Mouse (Mus musculus): Measurements from ENCODE around the gene Atxn1. TPM values are rescaled to one million over a fixed set of nuclear protein-coding genes. Genes with fewer than 3 reads are reported as not detected.

Atxn1 gene
- polyA plus RNA-seq, 1 experiment from 2014 or later = 8.5 TPM

GRCm38 (mm10) chr13:45827046-45827596, 137.7 kb downstream of the Atxn1 start:
- Histone ChIP-seq H3K9ac (no peak overlapping the region), H3K4me1 (no peaks in the 10 kb centered on the region), H3K36me3 (no peaks in the 10 kb centered on the region), H3K4me3 (replicated peaks) (no peak overlapping the region), H3K4me2 (no peak overlapping the region), H3K27ac (no peak overlapping the region), H3K9me3 (no peaks in the 10 kb centered on the region), H3K27me3 (replicated peaks) (no peaks in the 10 kb centered on the region)
- 81% methylated on average over 8 of the region's 8 CpGs for WGBS
- no peak for ATAC-seq (ENCODE audit: insufficient read depth, low FRiP score, low read depth)

DNA sequence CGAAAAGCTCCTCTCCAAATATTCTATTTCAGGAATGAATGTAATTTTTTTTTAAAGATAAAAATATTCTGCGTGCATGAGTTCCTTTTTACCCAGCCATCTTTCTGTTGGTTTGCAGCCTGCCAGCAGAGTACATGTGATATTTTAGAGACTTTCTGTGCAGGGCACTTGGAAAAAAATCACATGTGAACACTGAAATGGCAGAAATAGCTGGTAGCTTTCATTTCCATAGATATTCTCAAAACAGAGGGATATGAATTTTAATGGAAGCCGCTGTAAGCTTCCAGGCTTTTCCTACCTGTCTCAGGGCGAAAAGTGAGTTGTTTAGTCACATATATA, 142.3 kb downstream of the Atxn1 start:
- Histone ChIP-seq H3K27me3 (replicated peaks) (no peaks in the 10 kb centered on the region), H3K4me3 (replicated peaks) (no peak overlapping the region), H3K4me1 (no peaks in the 10 kb centered on the region), H3K9ac (no peak overlapping the region), H3K27ac (no peak overlapping the region), H3K4me2 (no peak overlapping the region), H3K9me3 (no peaks in the 10 kb centered on the region), H3K36me3 (no peaks in the 10 kb centered on the region)
- ATAC-seq (ENCODE audit: insufficient read depth, low FRiP score, low read depth) = no peak
- WGBS = 89% methylated on average over 4 of the region's 4 CpGs

DNA sequence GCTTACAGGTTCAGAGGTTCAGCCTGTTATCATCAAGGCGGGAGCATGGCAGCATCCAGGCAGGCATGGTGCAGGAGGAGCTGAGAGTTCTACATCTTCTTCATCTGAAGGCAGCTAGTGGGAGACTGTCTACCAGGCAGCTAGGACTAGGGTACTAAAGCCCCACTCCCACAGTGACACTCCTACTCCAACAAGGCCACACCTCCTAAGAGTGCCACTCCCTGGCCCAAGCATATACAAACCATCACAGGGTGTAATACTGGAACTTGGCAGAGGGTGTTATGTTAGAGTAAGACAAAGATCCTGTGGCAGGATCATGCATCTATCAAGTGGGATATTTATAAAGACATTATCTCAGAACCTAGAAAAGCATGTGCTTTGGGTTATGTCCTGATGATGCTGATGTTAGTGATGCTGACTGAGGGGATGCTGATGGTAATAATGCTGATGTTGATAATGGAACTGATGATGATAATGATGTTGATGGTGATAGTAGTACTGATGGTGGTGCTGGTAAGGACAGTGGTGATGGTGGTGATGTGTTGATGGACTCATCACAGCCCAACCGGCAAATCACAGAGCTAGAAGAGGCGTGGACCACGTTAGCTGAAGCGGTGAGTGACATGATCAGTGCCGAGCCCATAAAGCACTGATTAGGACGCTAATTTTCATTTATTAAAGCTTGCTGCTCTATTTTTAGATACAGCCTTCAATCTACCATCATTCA, 142.9 kb downstream of the Atxn1 start:
- H3K4me3 ChIP-seq (replicated peaks) = no peak overlapping the region
- no peak overlapping the region for H3K4me2 ChIP-seq
- 88% methylated on average over 7 of the region's 7 CpGs for whole genome bisulfite sequencing
- H3K27me3 ChIP-seq (replicated peaks) = no peaks in the 10 kb centered on the region
- H3K9me3 ChIP-seq = no peaks in the 10 kb centered on the region
- no peaks in the 10 kb centered on the region for H3K4me1 ChIP-seq
- H3K9ac ChIP-seq = no peak overlapping the region
- H3K27ac ChIP-seq = no peak overlapping the region
- H3K36me3 ChIP-seq = no peaks in the 10 kb centered on the region
- no peak for ATAC-seq (ENCODE audit: insufficient read depth, low FRiP score, low read depth)

GRCm38 (mm10) chr13:45820473-45821230, 144.2 kb downstream of the Atxn1 start:
- H3K4me3 ChIP-seq (replicated peaks) = no peak overlapping the region
- WGBS = 42% methylated on average over 15 of the region's 15 CpGs
- ATAC-seq (ENCODE audit: insufficient read depth, low FRiP score, low read depth) = 0 out of 2 replicates have a peak, but pooled peaks have one; percentile 35

DNA sequence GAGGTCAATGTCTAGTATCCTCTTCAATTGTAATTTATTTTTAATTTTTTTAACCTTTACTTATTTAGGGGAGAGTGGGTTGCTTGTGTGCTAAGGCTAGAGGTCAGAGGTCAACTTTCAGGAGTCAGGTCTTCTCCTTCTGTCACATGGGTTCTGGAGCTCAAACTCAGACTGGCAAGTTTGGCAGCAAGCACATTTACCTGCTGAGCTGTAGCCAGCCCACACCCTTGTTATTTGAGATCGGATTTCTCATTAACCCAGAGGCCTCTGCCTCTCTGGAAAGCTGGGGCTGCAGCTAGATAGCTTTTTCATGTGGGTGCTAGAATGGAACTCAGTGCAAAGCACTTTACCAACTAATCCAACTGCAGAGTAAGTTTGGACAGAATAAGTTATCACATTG, 148.1 kb downstream of the Atxn1 start:
- Histone ChIP-seq H3K36me3 (no peaks in the 10 kb centered on the region), H3K27me3 (replicated peaks) (no peaks in the 10 kb centered on the region), H3K27ac (no peak overlapping the region), H3K4me3 (replicated peaks) (no peak overlapping the region), H3K4me1 (no peaks in the 10 kb centered on the region), H3K4me2 (no peak overlapping the region), H3K9me3 (no peaks in the 10 kb centered on the region), H3K9ac (no peak overlapping the region)
- ATAC-seq (ENCODE audit: insufficient read depth, low FRiP score, low read depth) = no peak
- WGBS = 48% methylated on average over 1 of the region's 1 CpGs

More at GRCm38 (mm10) chr13:45820473-45821230, 144.2 kb downstream of the Atxn1 start:
- H3K4me1 ChIP-seq = no peaks in the 10 kb centered on the region
- no peaks in the 10 kb centered on the region for H3K9me3 ChIP-seq
- H3K36me3 ChIP-seq = no peaks in the 10 kb centered on the region
- no peak overlapping the region for H3K4me2 ChIP-seq
- H3K27ac ChIP-seq = no peak overlapping the region
- no peaks in the 10 kb centered on the region for H3K27me3 ChIP-seq (replicated peaks)
- no peak overlapping the region for H3K9ac ChIP-seq

DNA sequence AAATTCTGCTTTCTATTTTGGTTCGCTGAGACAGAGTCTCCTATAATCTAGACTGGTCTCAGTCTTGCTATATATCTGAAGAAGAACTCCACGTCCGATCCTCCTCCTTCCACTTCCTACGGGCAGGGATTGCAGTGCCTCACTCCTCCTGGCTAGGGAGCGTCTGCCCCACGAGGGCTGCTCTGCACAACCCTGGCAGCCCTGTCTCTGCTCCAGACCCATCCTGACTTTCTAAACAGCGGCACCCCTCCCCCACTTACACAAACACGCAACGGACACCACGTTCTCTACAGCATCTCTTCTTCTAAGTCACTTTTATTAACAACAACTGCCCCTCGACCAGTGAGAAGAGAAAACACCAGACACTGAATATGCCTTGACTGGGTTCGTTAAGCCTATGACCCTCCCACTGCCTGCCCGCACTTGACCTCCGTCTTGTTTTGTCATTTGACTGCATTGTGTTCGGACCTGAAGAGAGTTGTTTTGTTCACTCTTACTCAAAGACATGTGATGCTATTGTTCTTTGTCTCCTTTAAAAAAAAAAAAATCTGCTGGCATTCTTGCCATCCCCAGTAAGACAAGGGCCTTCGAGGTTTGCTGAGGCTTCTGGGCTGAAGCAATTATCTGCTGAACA, 154.9 kb downstream of the Atxn1 start:
- WGBS = 57% methylated on average over 16 of the region's 16 CpGs

GRCm38 (mm10) chr13:45807593-45808043, 157.2 kb downstream of the Atxn1 start:
- no peak for ATAC-seq (ENCODE audit: insufficient read depth, low FRiP score, low read depth)
- Histone ChIP-seq H3K4me1 (no peaks in the 10 kb centered on the region), H3K9ac (no peak overlapping the region), H3K36me3 (no peaks in the 10 kb centered on the region), H3K4me3 (replicated peaks) (no peak overlapping the region), H3K27ac (no peak overlapping the region), H3K27me3 (replicated peaks) (no peaks in the 10 kb centered on the region), H3K4me2 (no peak overlapping the region), H3K9me3 (no peaks in the 10 kb centered on the region)
- 51% methylated on average over 18 of the region's 18 CpGs for WGBS

More for the DNA sequence above, 154.9 kb downstream of the Atxn1 start:
- Histone ChIP-seq H3K9me3 (no peaks in the 10 kb centered on the region), H3K27ac (no peak overlapping the region), H3K4me2 (no peak overlapping the region), H3K36me3 (no peaks in the 10 kb centered on the region), H3K4me1 (no peaks in the 10 kb centered on the region), H3K27me3 (replicated peaks) (no peaks in the 10 kb centered on the region), H3K9ac (no peak overlapping the region), H3K4me3 (replicated peaks) (no peak overlapping the region)
- ATAC-seq (ENCODE audit: insufficient read depth, low FRiP score, low read depth) = 0 out of 2 replicates have a peak, but pooled peaks have one; percentile 14

DNA sequence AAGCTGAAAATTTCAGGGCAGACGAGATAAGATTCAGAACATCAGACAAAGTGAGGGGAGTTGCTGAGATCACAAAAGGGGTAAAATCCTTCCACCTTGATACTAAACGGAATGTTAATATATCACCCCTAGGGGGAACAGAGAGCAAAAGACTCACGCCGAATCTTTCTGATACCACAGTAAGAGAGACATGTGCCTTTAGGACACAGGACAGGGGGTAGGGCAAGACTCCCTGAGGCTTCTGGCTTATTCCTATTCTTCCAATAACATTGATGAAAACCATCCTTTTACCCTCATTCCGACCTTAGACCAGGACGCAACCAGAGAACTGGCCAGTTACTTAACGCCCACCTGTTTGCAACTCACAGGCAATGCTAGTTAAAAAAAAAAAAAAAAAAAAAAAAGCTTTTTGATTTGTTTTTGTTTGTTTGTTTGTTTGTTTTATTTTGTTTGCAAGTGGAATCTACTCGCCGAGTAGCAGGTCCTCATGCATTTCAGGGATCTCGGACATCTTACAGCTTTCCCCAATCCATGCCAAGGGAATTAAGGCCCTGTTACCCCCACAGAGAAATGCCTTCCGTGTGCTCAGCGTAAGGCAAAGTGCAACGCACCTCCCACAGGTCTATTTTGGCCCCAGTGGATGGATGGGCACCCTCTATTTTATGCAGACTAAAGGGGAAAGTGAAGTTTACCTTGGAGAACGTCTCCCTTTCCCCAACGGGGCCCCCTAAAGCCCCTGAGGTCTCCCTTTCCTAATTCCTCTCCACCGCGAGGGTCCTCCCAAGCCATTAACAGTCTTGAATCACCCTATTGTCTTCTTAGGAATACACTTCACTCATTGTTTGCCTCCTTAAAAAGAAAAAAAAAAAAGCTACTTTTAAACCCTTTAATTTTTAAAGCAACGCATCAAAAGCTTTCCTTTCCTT, 157.9 kb downstream of the Atxn1 start:
- no peak overlapping the region for H3K4me3 ChIP-seq (replicated peaks)
- 63% methylated on average over 18 of the region's 18 CpGs for WGBS
- no peak for ATAC-seq (ENCODE audit: insufficient read depth, low FRiP score, low read depth)
- H3K27me3 ChIP-seq (replicated peaks) = no peaks in the 10 kb centered on the region
- H3K4me1 ChIP-seq = no peaks in the 10 kb centered on the region
- no peak overlapping the region for H3K9ac ChIP-seq
- no peak overlapping the region for H3K4me2 ChIP-seq
- H3K9me3 ChIP-seq = no peaks in the 10 kb centered on the region
- H3K27ac ChIP-seq = no peak overlapping the region
- no peaks in the 10 kb centered on the region for H3K36me3 ChIP-seq

- Histone ChIP-seq H3K36me3 (no peaks in the 10 kb centered on the region), H3K9ac (no peak overlapping the region), H3K4me1 (no peaks in the 10 kb centered on the region), H3K4me2 (no peak overlapping the region), H3K27me3 (replicated peaks) (no peaks in the 10 kb centered on the region), H3K4me3 (replicated peaks) (no peak overlapping the region), H3K27ac (no peak overlapping the region), H3K9me3 (no peaks in the 10 kb centered on the region)
- 60% methylated on average over 9 of the region's 9 CpGs for whole genome bisulfite sequencing
- ATAC-seq (ENCODE audit: insufficient read depth, low FRiP score, low read depth) = no peak
Measured at GRCm38 (mm10) chr13:45805915-45806599, 158.8 kb downstream of the Atxn1 start.

DNA sequence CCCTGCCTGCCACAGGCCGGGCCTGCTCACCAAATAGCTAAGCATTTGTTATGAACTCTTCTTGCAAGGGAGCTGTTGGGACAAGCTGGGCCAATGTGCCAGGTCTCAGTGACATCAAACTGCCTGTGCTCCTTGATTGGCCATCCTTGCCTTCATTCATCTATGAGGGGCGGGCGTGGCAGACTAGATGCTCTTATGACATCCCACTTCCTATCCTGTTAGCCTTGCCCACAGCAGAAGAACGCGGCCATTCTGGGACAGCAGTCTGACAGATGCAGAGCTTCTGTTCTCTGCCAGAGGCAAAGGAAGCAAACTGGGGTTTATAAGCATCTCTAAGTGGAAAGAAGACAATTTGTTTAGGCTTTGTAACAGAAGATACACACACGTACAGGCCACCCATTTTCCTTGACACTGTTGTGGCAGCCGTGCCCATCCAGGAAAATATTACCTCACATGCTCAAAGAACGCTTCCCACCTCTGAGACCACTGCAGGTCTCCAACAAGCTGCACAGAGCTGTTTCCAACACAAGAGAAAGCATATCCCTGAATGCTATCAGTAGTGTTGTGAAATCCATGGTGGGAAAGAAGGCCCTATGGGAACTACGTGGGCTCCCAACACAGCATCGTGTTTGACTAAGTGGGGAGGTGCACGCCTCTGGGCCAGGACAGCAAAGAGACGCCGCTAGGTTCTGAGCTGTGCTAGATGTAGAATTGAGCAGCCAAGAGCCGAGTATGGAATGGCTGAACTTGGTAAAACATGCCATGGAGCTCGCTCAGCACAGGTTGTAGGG, 162.0 kb downstream of the Atxn1 start:
- no peaks in the 10 kb centered on the region for H3K4me1 ChIP-seq
- no peaks in the 10 kb centered on the region for H3K9me3 ChIP-seq
- no peak overlapping the region for H3K4me2 ChIP-seq
- no peaks in the 10 kb centered on the region for H3K36me3 ChIP-seq
- no peak overlapping the region for H3K9ac ChIP-seq
- H3K4me3 ChIP-seq (replicated peaks) = no peak overlapping the region
- H3K27ac ChIP-seq = no peak overlapping the region
- H3K27me3 ChIP-seq (replicated peaks) = no peaks in the 10 kb centered on the region
- no peak for ATAC-seq (ENCODE audit: insufficient read depth, low FRiP score, low read depth)
- WGBS = 88% methylated on average over 15 of the region's 15 CpGs

All from stomach, embryonic 15.5 days (tissue).